Mouse (Mus musculus): ENCODE results near the gene Relb.

DNA sequence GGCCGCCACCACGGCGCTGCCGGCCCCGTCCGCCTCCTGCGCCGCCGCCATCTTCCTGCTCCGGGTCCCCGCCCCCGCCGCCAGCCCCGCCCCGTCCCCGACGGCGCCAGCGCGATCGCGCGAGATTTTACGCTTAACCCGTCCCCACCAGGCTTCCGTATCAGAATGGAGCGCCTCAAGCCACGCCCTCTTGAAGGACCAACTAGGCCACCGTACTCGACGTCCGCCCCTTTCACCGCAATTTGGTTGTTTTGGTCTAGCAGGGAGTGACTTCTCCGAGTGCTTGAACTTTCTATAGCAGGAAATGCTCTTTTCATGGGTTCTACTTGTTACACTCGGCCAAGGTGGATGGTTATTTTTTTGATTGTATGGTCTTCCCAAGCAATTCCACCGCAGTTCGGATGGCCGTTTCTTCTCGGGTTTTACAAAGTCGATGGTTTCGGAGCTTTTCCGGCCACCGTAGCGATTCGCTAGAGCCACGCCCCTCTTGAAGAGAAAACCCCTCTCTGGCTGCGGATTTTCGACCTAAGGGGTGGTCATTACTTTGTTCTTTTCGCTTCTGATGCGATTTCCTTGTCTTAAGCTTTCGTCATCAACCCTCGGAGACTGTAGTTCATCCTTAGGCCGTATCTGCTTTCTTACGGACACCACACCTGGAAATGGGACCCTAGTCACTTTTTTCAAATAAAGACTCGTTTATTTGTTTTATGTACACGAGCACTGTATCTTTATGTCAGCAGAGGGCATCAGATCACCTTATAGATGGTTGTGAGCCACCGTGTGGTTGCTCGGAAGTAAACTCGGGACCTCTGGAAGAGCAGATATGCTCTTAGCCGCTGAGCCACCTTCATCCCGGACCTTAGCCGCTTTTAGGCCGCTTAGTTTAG lies 36.0 kb upstream of the Relb start, which contains the start of gene Clptm1:
- TF ChIP-seq POLR2A (IDR thresholded peaks at IDR 0.05; ENCODE audit: insufficient read length, low read depth), result peak; percentile 86
- no peak for TF ChIP-seq E2F4 (IDR thresholded peaks at IDR 0.05; ENCODE audit: insufficient read depth)
- no peak for TF ChIP-seq TCF12 (IDR thresholded peaks at IDR 0.05; ENCODE audit: insufficient read depth, poor library complexity, severe bottlenecking)
- TF ChIP-seq MAX (IDR thresholded peaks at IDR 0.05; ENCODE audit: low read depth), result peak; percentile 3
- peak; percentile 74 for TF ChIP-seq POLR2AphosphoS2 (IDR thresholded peaks at IDR 0.05; ENCODE audit: insufficient read length, low read depth)
- no peak for TF ChIP-seq CEBPB (IDR thresholded peaks at IDR 0.05; ENCODE audit: insufficient read depth, poor library complexity, severe bottlenecking)
- no peak for TF ChIP-seq TCF3 (IDR thresholded peaks at IDR 0.05; ENCODE audit: insufficient read length, low read depth)
- TF ChIP-seq USF1 (IDR thresholded peaks at IDR 0.05; ENCODE audit: low read depth), result no peak
- no peak for TF ChIP-seq SRF (IDR thresholded peaks at IDR 0.05; ENCODE audit: control insufficient read depth, insufficient read length, low read depth)
- TF ChIP-seq MYOD1 (IDR thresholded peaks at IDR 0.05; ENCODE audit: control insufficient read depth in 1 of 3, insufficient read length in 2 of 3, low read depth in 2 of 3), result no peak
- TF ChIP-seq MYOG (IDR thresholded peaks at IDR 0.05; ENCODE audit: control insufficient read depth in 1 of 3, insufficient read depth in 1 of 3, insufficient read length in 2 of 3, low read depth in 2 of 3), result no peak

Data from myocyte (in vitro differentiated cells).